Mouse (Mus musculus) neural tube, embryonic 11.5 days (tissue): Measurements from ENCODE around the gene Cnr2. TPM values are rescaled to one million over a fixed set of nuclear protein-coding genes. Genes with fewer than 3 reads are reported as not detected.

ENCODE experiments used
- ATAC-seq: fragments of 200-750 bp; cut with Nextera tagmentation; 2 replicates; pipeline ENCODE4 v1.8.0; 2017; ENCODE audit warnings: moderate number of reproducible peaks, mild to moderate bottlenecking, moderate TSS enrichment, moderate library complexity; ENCODE audit not compliant: insufficient read depth, low FRiP score, low TSS enrichment
- DNase-seq: peaks from one replicate; pipeline ENCODE4 v3.0.0-alpha.2; 2015; ENCODE audit warnings: low spot score
- H3K27ac ChIP-seq: fragments of 300-500 bp; sonication (generic); 2 replicates; pipeline ENCODE4 v1.5.1; 2014; ENCODE audit warnings: low read depth, mild to moderate bottlenecking, low read length
- H3K27me3 ChIP-seq: fragments of 300-500 bp; sonication (generic); 2 replicates; pipeline ENCODE4 v1.6.1; 2014; ENCODE audit warnings: mild to moderate bottlenecking, low read length, mixed read lengths; ENCODE audit not compliant: control insufficient read depth, insufficient read depth
- H3K36me3 ChIP-seq: fragments of 300-500 bp; sonication (generic); 2 replicates; pipeline ENCODE4 v1.6.1; 2014; ENCODE audit warnings: mild to moderate bottlenecking, low read length, moderate library complexity, mixed read lengths; ENCODE audit not compliant: control insufficient read depth, insufficient read depth
- H3K4me1 ChIP-seq: fragments of 300-500 bp; sonication (generic); 2 replicates; pipeline ENCODE4 v1.6.1; 2014; ENCODE audit warnings: low read length, mixed read lengths; ENCODE audit not compliant: control insufficient read depth, insufficient read depth
- H3K4me2 ChIP-seq: fragments of 300-500 bp; sonication (generic); 2 replicates; pipeline ENCODE4 v1.6.1; 2014; ENCODE audit warnings: low read depth, mild to moderate bottlenecking, moderate library complexity
- H3K4me3 ChIP-seq: fragments of 300-500 bp; sonication (generic); 2 replicates; pipeline ENCODE4 v1.5.1; 2014; ENCODE audit warnings: low read depth, low read length
- H3K9ac ChIP-seq: fragments of 300-500 bp; sonication (generic); 2 replicates; pipeline ENCODE4 v1.6.1; 2014; ENCODE audit warnings: mild to moderate bottlenecking, low read length
- H3K9me3 ChIP-seq: fragments of 300-500 bp; sonication (generic); 2 replicates; pipeline ENCODE4 v1.6.1; 2016; ENCODE audit warnings: low read length; ENCODE audit not compliant: control insufficient read depth
- WGBS: fragments of 180-500 bp; shearing (Covaris S2); extraction: QIAGEN DNeasy Blood & Tissue Kit; methylation state at CpG from one replicate; pipeline ENCODE4 v1.1.7; 2014; 5-methylcytosine and 5-hydroxymethylcytosine counted together
- polyA plus RNA-seq: library from polyadenylated mRNA; unstranded; fragments of >200 nt; fragmentation: Nextera tagmentation; extraction: Ambion mirVana; gene quantifications from 2 replicates; pipeline ENCODE4 v1.2.1, GENCODE M21; 2014

Cnr2 gene
- 0.38 and 1.0 TPM in 2 replicates for polyA plus RNA-seq

DNA sequence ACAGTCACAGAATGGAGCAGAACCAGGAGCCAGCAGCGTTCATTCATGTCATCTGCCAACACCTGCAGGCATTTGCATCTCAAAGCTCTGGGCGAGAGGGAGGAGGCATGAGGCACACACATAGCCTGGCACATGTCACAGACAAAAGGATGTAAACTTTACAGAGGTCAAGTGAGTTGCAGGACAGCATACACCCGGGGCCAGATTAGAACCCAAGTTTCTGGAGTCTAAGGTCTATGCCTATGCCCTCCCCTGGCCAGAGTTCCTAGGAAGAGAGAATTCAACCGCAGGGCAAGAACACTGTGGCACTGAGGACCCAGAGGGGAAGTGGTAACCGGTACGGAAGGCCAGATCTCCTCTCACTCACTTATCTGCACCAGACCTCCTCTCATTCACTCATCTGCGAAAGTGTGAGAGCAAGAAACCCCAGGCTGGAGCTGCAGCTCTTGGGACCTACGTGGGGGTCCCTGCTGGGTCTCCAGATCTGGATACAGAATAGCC lies at the start of gene Cnr2:
Gene Cnr2, plus strand, starts transcription at position 324 of the 501 bp plus-strand sequence.
- 53% methylated on average over 8 of the region's 8 CpGs for WGBS
- Histone ChIP-seq H3K27ac (no peak within 1 kb of the TSS), H3K4me3 (no peak within 1 kb of the TSS), H3K36me3 (no peaks in the 10 kb centered on the region), H3K9ac (no peak within 1 kb of the TSS), H3K4me2 (no peak within 1 kb of the TSS), H3K4me1 (no peaks in the 10 kb centered on the region), H3K27me3 (no peaks in the 10 kb centered on the region), H3K9me3 (no peaks in the 10 kb centered on the region)
- ATAC-seq, result no peak
- DNase-seq, result no peak

DNA sequence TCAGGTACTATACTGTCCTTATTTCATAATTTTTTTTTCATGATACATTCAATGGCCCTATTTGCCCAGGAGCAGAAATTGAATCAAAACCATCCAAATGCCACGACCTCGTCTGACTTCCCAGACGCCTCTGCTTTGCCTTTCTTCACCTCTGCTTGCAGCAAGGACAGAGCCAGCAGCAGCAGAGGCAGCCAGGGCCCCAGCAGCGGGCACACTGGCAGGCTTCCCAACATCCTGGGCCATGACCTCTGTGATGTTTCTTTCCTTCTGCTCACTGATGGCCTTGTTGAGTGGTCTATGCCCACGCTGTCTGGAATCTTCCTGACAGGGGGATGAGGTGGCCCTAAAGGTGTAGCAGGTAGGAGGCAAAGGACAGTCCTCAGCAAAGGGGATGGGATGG lies 47.6 kb upstream of the Cnr2 start:
- H3K4me1 ChIP-seq, result 0 out of 2 replicates have a peak, but pooled peaks cover 6% of the 10 kb centered on the region
- no peak overlapping the region for H3K27ac ChIP-seq
- ATAC-seq (no peak), DNase-seq (no peak)
- no peaks in the 10 kb centered on the region for H3K36me3 ChIP-seq
- H3K27me3 ChIP-seq, result no peaks in the 10 kb centered on the region
- no peak overlapping the region for H3K4me2 ChIP-seq
- H3K9me3 ChIP-seq, result no peaks in the 10 kb centered on the region
- no peak overlapping the region for H3K4me3 ChIP-seq
- no peak overlapping the region for H3K9ac ChIP-seq
- WGBS, result 75% methylated on average over 5 of the region's 5 CpGs

DNA sequence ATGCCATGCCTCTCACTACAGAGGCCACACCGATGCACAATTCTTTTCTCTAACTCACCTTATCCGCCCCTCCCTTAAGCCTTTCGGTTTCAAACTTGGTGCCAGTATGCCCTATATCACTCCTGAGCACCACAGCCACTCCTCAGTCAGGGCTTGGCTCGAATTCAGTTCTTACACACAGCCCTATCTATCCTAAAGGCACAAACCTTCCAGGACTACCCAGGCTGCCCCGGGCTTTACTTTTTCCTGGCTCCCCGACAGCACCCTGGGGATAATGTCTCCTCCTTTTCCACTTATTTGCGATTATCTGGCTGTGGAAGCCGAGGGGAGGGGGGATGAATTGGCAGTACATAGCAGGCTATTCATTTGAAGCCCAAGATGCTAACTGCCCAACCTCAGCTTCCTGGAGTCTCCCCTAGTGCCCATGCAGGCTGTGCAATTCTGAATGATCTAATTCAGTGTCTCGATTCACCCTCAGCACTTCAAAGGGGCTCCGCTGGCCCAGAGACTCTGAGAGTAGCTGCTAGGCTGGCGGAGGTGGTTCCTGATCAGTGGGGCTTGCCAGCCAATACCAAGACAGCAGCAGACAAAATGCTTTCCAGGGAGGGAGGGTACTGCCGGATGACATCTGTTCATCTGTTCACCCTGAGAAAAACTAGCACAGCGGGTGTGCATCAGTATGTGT lies 44.6 kb upstream of the Cnr2 start:
- H3K4me3 ChIP-seq, result no peak overlapping the region
- peak overlapping the region; percentile 22; the same call in 1 of the 2 replicates for H3K4me2 ChIP-seq
- H3K36me3 ChIP-seq, result no peaks in the 10 kb centered on the region
- ATAC-seq, result no peak
- no peaks in the 10 kb centered on the region for H3K9me3 ChIP-seq
- no peak overlapping the region for H3K27ac ChIP-seq
- H3K27me3 ChIP-seq, result no peaks in the 10 kb centered on the region
- peak; percentile 50 for DNase-seq
- 0 out of 2 replicates have a peak, but pooled peaks cover 9% of the 10 kb centered on the region for H3K4me1 ChIP-seq
- H3K9ac ChIP-seq, result no peak overlapping the region
- WGBS, result 32% methylated on average over 13 of the region's 13 CpGs

DNA sequence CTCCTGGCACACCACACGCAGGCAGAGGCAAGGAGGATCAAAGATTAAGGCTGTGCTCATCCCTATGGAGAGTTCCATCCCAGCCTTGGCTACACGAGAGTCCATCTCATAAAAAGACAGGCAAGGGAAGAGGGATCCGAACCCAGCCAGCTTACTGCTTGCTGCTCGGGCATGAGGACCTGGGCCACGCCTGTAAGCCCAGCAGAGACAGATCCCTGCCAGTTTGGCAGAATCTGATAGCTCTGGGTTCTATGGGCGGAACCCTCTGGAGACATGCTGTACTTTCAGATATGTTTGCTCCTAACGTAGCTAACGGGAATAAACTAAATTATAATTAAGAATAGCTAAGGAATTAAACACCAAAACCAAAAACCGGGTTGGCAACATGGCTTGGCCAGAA lies 43.3 kb upstream of the Cnr2 start:
- no peaks in the 10 kb centered on the region for H3K36me3 ChIP-seq
- no peak for ATAC-seq
- H3K4me1 ChIP-seq, result 0 out of 2 replicates have a peak, but pooled peaks cover 9% of the 10 kb centered on the region
- no peak overlapping the region for H3K4me2 ChIP-seq
- H3K27ac ChIP-seq, result no peak overlapping the region
- no peak overlapping the region for H3K4me3 ChIP-seq
- H3K27me3 ChIP-seq, result no peaks in the 10 kb centered on the region
- H3K9me3 ChIP-seq, result no peaks in the 10 kb centered on the region
- WGBS, result 85% methylated on average over 9 of the region's 9 CpGs
- H3K9ac ChIP-seq, result no peak overlapping the region
- DNase-seq, result no peak

DNA sequence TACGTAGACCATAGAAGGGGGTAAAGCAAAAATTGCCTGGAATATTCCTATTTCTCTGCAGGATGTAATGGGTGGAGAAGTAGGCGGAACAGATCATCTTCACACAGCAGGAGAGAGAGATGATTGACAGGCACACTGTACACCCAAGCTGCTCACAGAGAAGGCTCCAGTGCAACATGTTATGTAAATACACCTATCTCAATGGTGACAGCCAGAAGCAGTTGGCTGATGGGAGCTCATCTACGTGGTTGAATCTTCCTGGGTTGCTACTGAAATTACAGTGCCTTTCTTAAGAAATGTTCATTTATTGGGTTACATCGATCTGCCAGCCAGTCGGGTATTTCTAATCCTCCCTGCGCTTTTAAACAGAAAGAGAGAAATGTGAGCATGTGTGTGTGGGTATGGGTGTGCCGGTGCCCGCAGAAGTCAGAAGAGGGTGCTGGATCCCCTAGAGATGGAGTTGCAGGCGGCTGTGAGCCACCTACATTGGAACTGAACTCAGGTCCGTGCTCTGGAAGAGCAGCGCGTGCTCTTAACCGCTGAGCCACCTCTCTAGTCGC lies 41.1 kb upstream of the Cnr2 start:
- Histone ChIP-seq H3K4me3 (no peak overlapping the region), H3K9ac (no peak overlapping the region; the same call in 1 of the 2 replicates), H3K36me3 (no peaks in the 10 kb centered on the region), H3K27ac (no peak overlapping the region), H3K4me1 (peaks cover 22% of the 10 kb centered on the region; the same call in 1 of the 2 replicates), H3K4me2 (no peak overlapping the region), H3K27me3 (no peaks in the 10 kb centered on the region), H3K9me3 (no peaks in the 10 kb centered on the region)
- no peak for ATAC-seq
- WGBS, result 94% methylated on average over 14 of the region's 14 CpGs
- DNase-seq, result no peak

DNA sequence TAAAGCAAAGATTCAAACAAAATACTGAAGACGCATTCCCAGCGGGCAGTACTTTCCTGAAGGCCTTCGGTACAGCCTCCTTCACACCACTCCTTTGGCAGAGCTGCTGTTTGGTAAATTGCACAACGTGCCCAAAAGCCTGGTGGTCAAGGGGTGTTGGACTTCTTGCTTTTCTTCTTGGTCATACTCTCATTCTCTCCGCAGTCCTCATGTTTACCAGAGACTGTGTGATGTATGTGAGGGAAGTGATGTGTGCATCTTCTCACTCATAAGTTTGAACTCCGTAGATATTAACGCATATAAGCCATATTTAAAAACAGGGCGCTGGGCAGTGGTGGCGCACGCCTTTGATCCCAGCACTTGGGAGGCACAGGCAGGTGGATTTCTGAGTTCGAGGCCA lies 40.6 kb upstream of the Cnr2 start:
- Histone ChIP-seq H3K9ac (peak overlapping the region; percentile 97), H3K4me1 (peaks cover 22% of the 10 kb centered on the region; the same call in 1 of the 2 replicates), H3K36me3 (0 out of 2 replicates have a peak, but pooled peaks cover 2% of the 10 kb centered on the region), H3K4me2 (peak overlapping the region; percentile 89; the same call in 1 of the 2 replicates), H3K27me3 (no peaks in the 10 kb centered on the region), H3K9me3 (no peaks in the 10 kb centered on the region), H3K4me3 (no peak overlapping the region), H3K27ac (no peak overlapping the region)
- DNase-seq (no peak), ATAC-seq (no peak)
- 77% methylated on average over 11 of the region's 11 CpGs for WGBS

DNA sequence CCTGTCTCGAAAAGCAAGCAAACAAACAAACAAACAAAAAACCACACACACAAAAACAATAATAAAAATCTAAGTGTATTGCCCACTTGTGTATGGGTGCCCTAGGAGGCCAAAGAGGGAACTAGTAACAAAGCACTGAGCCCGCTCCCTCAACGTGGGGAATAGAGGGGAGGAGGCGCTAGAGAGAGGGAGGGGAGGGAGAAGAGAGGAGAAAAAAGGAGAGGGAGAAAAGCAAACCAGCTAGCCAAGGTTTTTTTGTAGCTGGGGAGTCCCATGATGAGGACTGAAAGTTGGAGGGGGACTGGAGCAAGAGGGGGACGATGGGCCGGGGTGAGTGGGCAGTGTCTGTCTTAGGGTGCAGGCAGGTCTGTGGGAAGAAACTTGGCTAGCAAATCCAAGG lies 40.1 kb upstream of the Cnr2 start:
- WGBS, result 7% methylated on average over 6 of the region's 6 CpGs
- ATAC-seq (no peak), DNase-seq (no peak)
- 0 out of 2 replicates have a peak, but pooled peaks cover 2% of the 10 kb centered on the region for H3K36me3 ChIP-seq
- H3K9ac ChIP-seq, result peak overlapping the region; percentile 97
- H3K4me1 ChIP-seq, result peaks cover 22% of the 10 kb centered on the region; the same call in 1 of the 2 replicates
- peak overlapping the region; percentile 89 for H3K4me2 ChIP-seq
- H3K4me3 ChIP-seq, result peak overlapping the region; percentile 98
- H3K27ac ChIP-seq, result peak overlapping the region; percentile 99
- H3K27me3 ChIP-seq, result no peaks in the 10 kb centered on the region
- no peaks in the 10 kb centered on the region for H3K9me3 ChIP-seq

DNA sequence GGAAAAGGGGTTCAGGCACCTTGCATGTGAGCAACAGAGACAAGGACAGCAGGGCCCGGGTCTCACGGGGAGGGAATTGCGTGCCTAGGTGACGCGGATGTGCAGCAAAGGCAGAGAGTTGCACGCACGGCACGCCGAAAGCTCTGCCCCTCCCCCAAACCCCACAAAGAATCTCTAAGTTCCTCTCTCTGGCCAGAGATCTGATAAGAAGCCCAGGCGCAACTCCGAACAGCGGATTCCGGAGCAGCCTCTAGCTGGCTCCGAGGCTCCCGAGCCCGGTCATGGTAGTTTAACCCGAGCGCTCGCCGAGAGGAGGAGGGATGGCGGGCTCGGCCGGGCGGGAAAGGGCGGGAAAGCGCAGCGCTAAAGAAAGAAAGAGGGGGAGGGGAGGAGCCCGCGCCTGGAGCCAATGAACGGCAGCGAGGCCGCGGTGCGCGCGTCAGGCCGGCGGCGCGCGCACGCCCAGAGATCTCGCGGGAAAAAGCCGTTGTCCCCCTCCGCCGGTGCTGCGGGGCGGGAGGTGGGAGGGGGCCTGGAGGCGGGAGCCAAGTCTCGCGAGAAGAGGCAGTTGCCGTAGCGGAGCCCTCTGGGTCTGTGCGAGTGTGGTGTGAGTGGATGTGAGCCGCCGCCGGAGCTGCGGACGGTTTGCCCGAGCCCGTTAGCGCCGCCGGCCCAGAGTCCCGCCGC lies 39.5 kb upstream of the Cnr2 start, which contains the start of gene Srsf10:
Gene Srsf10, plus strand, starts transcription at position 212 of the 687 bp plus-strand sequence.
- peak; percentile 100 for DNase-seq
- Histone ChIP-seq H3K4me2 (peak within 1 kb of the TSS; percentile 89), H3K27me3 (no peaks in the 10 kb centered on the region), H3K27ac (peak within 1 kb of the TSS; percentile 99), H3K9ac (peak within 1 kb of the TSS; percentile 98), H3K9me3 (no peaks in the 10 kb centered on the region), H3K4me3 (peak within 1 kb of the TSS; percentile 98), H3K36me3 (0 out of 2 replicates have a peak, but pooled peaks cover 2% of the 10 kb centered on the region), H3K4me1 (peaks cover 18% of the 10 kb centered on the region; the same call in 1 of the 2 replicates)
- peak; percentile 95 for ATAC-seq
- under 1% methylated on average over 66 of the region's 67 CpGs for WGBS
